Mouse (Mus musculus): ENCODE results near the gene Ppp2r5b. TPM values are rescaled to one million over a fixed set of nuclear protein-coding genes. Genes with fewer than 3 reads are reported as not detected.

The Ppp2r5b gene
- total and polyA plus RNA-seq, 2 experiments from 2014 or later, result 160 to 272 TPM

GRCm38 (mm10) chr19:6245806-6246205 lies 10.1 kb upstream of the Ppp2r5b start:
- no peaks in the 10 kb centered on the region for H3K9me3 ChIP-seq (ENCODE audit: low read length)
- H3K9ac ChIP-seq (replicated peaks; ENCODE audit: low read length), result no peak overlapping the region
- no peak overlapping the region for H3K4me2 ChIP-seq (ENCODE audit: low read depth, low read length)
- no peak for TF ChIP-seq CTCF (IDR thresholded peaks at IDR 0.05; ENCODE audit: low read depth)
- H3K36me3 ChIP-seq (ENCODE audit: insufficient read depth, low read length), result peaks cover 52% of the 10 kb centered on the region
- no peak overlapping the region for H3K4me3 ChIP-seq (ENCODE audit: low read length)
- ATAC-seq (no peak), DNase-seq (ENCODE audit: low spot score) (no peak)
- H3K27me3 ChIP-seq (ENCODE audit: insufficient read depth, low read length), result no peaks in the 10 kb centered on the region
- H3K4me1 ChIP-seq (ENCODE audit: insufficient read depth, low read length), result peaks cover 7% of the 10 kb centered on the region; the same call in 1 of the 2 replicates
- no peak overlapping the region for H3K27ac ChIP-seq
- 51% methylated on average over 1 of the region's 1 CpGs for WGBS

GRCm38 (mm10) chr19:6243226-6243625 lies 7.6 kb upstream of the Ppp2r5b start:
- Histone ChIP-seq H3K4me2 (ENCODE audit: low read depth, low read length) (no peak overlapping the region), H3K36me3 (ENCODE audit: insufficient read depth, low read length) (peaks cover 37% of the 10 kb centered on the region), H3K9me3 (ENCODE audit: low read length) (no peaks in the 10 kb centered on the region), H3K4me1 (ENCODE audit: insufficient read depth, low read length) (peaks cover 7% of the 10 kb centered on the region; the same call in 1 of the 2 replicates), H3K4me3 (ENCODE audit: low read length) (no peak overlapping the region), H3K27ac (no peak overlapping the region), H3K27me3 (ENCODE audit: insufficient read depth, low read length) (no peaks in the 10 kb centered on the region), H3K9ac (replicated peaks; ENCODE audit: low read length) (no peak overlapping the region)
- ATAC-seq (no peak), DNase-seq (ENCODE audit: low spot score) (no peak)
- TF ChIP-seq CTCF (IDR thresholded peaks at IDR 0.05; ENCODE audit: low read depth), result no peak
- WGBS, result 82% methylated on average over 5 of the region's 5 CpGs

GRCm38 (mm10) chr19:6242281-6242680 lies 6.6 kb upstream of the Ppp2r5b start:
- H3K27me3 ChIP-seq (ENCODE audit: insufficient read depth, low read length), result no peaks in the 10 kb centered on the region
- ATAC-seq (0 out of 2 replicates have a peak, but pooled peaks have one; percentile 8), DNase-seq (ENCODE audit: low spot score) (peak; percentile 49)
- H3K4me3 ChIP-seq (ENCODE audit: low read length), result peak overlapping the region; percentile 86
- H3K9ac ChIP-seq (replicated peaks; ENCODE audit: low read length), result peak overlapping the region; percentile 93
- H3K36me3 ChIP-seq (ENCODE audit: insufficient read depth, low read length), result peaks cover 28% of the 10 kb centered on the region; the same call in 1 of the 2 replicates
- TF ChIP-seq CTCF (IDR thresholded peaks at IDR 0.05; ENCODE audit: low read depth), result no peak
- peaks cover 7% of the 10 kb centered on the region; the same call in 1 of the 2 replicates for H3K4me1 ChIP-seq (ENCODE audit: insufficient read depth, low read length)
- peak overlapping the region; percentile 79 for H3K4me2 ChIP-seq (ENCODE audit: low read depth, low read length)
- H3K9me3 ChIP-seq (ENCODE audit: low read length), result no peaks in the 10 kb centered on the region
- 1% methylated on average over 4 of the region's 4 CpGs for WGBS
- H3K27ac ChIP-seq, result peak overlapping the region; percentile 77

- H3K4me2 ChIP-seq (ENCODE audit: low read depth, low read length), result peak within 1 kb of the TSS; percentile 79
- peaks cover 8% of the 10 kb centered on the region; the same call in 1 of the 2 replicates for H3K4me1 ChIP-seq (ENCODE audit: insufficient read depth, low read length)
- H3K36me3 ChIP-seq (ENCODE audit: insufficient read depth, low read length), result peaks cover 22% of the 10 kb centered on the region; the same call in 1 of the 2 replicates
- H3K9me3 ChIP-seq (ENCODE audit: low read length), result no peaks in the 10 kb centered on the region
- H3K9ac ChIP-seq (replicated peaks; ENCODE audit: low read length), result peak within 1 kb of the TSS; percentile 93
- DNase-seq (ENCODE audit: low spot score) (peak; percentile 100), ATAC-seq (peak; percentile 96)
- H3K27me3 ChIP-seq (ENCODE audit: insufficient read depth, low read length), result no peaks in the 10 kb centered on the region
- WGBS, result under 1% methylated on average over 55 of the region's 55 CpGs
- peak within 1 kb of the TSS; percentile 86 for H3K4me3 ChIP-seq (ENCODE audit: low read length)
- peak; percentile 19 for TF ChIP-seq CTCF (IDR thresholded peaks at IDR 0.05; ENCODE audit: low read depth)
- peak within 1 kb of the TSS; percentile 77 for H3K27ac ChIP-seq
Observed at GRCm38 (mm10) chr19:6241274-6242107, 5.8 kb upstream of the Ppp2r5b start, which contains the start of gene Atg2a. Atg2a (plus strand) TSS chr19:6241668.

- WGBS, result 35% methylated on average over 5 of the region's 5 CpGs
- no peak overlapping the region for H3K4me3 ChIP-seq (ENCODE audit: low read length)
Observed at GRCm38 (mm10) chr19:6240725-6241124, 5.1 kb upstream of the Ppp2r5b start.

DNA sequence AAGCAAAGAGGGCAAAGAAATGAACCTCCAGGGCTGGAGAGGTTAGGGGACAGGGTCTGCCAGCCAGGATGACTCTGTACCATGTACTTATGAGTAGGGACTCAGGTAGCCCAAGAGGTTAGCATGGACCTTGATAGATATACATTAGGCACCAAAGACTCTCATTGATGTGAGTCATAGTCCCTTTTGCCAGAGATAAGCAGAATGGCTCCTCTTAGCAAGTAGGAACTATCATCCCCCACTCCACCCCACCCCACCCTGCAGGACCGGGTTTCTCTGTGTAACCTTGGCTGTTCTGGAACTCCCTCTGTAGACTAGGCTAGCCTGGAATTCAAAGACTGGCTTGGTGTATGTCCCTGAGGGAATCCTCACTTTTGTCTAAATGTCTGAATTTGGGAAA lies 4.5 kb upstream of the Ppp2r5b start:
- TF ChIP-seq CTCF (IDR thresholded peaks at IDR 0.05; ENCODE audit: low read depth), result no peak
- Histone ChIP-seq H3K4me3 (ENCODE audit: low read length) (no peak overlapping the region), H3K27me3 (ENCODE audit: insufficient read depth, low read length) (no peaks in the 10 kb centered on the region), H3K4me2 (ENCODE audit: low read depth, low read length) (no peak overlapping the region), H3K9me3 (ENCODE audit: low read length) (no peaks in the 10 kb centered on the region), H3K36me3 (ENCODE audit: insufficient read depth, low read length) (peaks cover 15% of the 10 kb centered on the region; the same call in 1 of the 2 replicates), H3K4me1 (ENCODE audit: insufficient read depth, low read length) (peaks cover 10% of the 10 kb centered on the region; the same call in 1 of the 2 replicates), H3K9ac (replicated peaks; ENCODE audit: low read length) (no peak overlapping the region), H3K27ac (no peak overlapping the region)
- WGBS, result 67% methylated on average over 1 of the region's 1 CpGs
- ATAC-seq (no peak), DNase-seq (ENCODE audit: low spot score) (no peak)

More at GRCm38 (mm10) chr19:6240725-6241124, 5.1 kb upstream of the Ppp2r5b start:
- no peak for TF ChIP-seq CTCF (IDR thresholded peaks at IDR 0.05; ENCODE audit: low read depth)
- Histone ChIP-seq H3K27me3 (ENCODE audit: insufficient read depth, low read length) (no peaks in the 10 kb centered on the region), H3K9me3 (ENCODE audit: low read length) (no peaks in the 10 kb centered on the region), H3K36me3 (ENCODE audit: insufficient read depth, low read length) (peaks cover 16% of the 10 kb centered on the region; the same call in 1 of the 2 replicates), H3K4me2 (ENCODE audit: low read depth, low read length) (no peak overlapping the region), H3K27ac (0 out of 2 replicates have a peak overlapping the region, but pooled peaks have one; percentile 41), H3K4me1 (ENCODE audit: insufficient read depth, low read length) (peaks cover 10% of the 10 kb centered on the region; the same call in 1 of the 2 replicates), H3K9ac (replicated peaks; ENCODE audit: low read length) (no peak overlapping the region)
- ATAC-seq (no peak), DNase-seq (ENCODE audit: low spot score) (no peak)
